Mouse (Mus musculus) mesoderm, embryonic 11.5 days (tissue): ENCODE results near the gene Cfap157.

ENCODE experiments used
- DNase-seq: peaks from one replicate; pipeline ENCODE4 v3.0.0-alpha.2; 2012; ENCODE audit warnings: low read depth, low spot score

The Cfap157 gene

GRCm38 (mm10) chr2:32750887-32751664, 33.2 kb downstream of the Cfap157 start:
- peak; percentile 90 for DNase-seq

- DNase-seq = no peak
Measured at GRCm38 (mm10) chr2:32750199-32750598, 34.0 kb downstream of the Cfap157 start.

- no peak for DNase-seq
Measured at GRCm38 (mm10) chr2:32749082-32749481, 35.1 kb downstream of the Cfap157 start.

- no peak for DNase-seq
Measured at GRCm38 (mm10) chr2:32744272-32744982, 39.8 kb downstream of the Cfap157 start.

- peak; percentile 69 for DNase-seq
Measured at GRCm38 (mm10) chr2:32742173-32742531, 42.1 kb downstream of the Cfap157 start.

- peak; percentile 70 for DNase-seq
Measured at GRCm38 (mm10) chr2:32741273-32742172, 42.7 kb downstream of the Cfap157 start.

- DNase-seq = no peak
Measured at GRCm38 (mm10) chr2:32740916-32741272, 43.3 kb downstream of the Cfap157 start, which contains the start of gene 6330409D20Rik. 6330409D20Rik (minus strand) TSS chr2:32741016.

GRCm38 (mm10) chr2:32739311-32739710, 44.9 kb downstream of the Cfap157 start:
- no peak for DNase-seq

- DNase-seq = no peak
Measured at GRCm38 (mm10) chr2:32737008-32737407, 47.2 kb downstream of the Cfap157 start.

- no peak for DNase-seq
Measured at GRCm38 (mm10) chr2:32736306-32736829, 47.9 kb downstream of the Cfap157 start.

GRCm38 (mm10) chr2:32734933-32735332, 49.3 kb downstream of the Cfap157 start:
- DNase-seq = no peak

GRCm38 (mm10) chr2:32734480-32734879, 49.7 kb downstream of the Cfap157 start:
- no peak for DNase-seq

- no peak for DNase-seq
Measured at GRCm38 (mm10) chr2:32732695-32733094, 51.5 kb downstream of the Cfap157 start.

- DNase-seq = no peak
Measured at GRCm38 (mm10) chr2:32731911-32732310, 52.3 kb downstream of the Cfap157 start.

- DNase-seq = peak; percentile 83
Measured at GRCm38 (mm10) chr2:32730854-32731253, 53.4 kb downstream of the Cfap157 start.

- DNase-seq = no peak
Measured at GRCm38 (mm10) chr2:32729547-32729946, 54.7 kb downstream of the Cfap157 start.

GRCm38 (mm10) chr2:32728463-32728862, 55.8 kb downstream of the Cfap157 start:
- DNase-seq = no peak

- DNase-seq = peak; percentile 97
Measured at GRCm38 (mm10) chr2:32727435-32727834, 56.8 kb downstream of the Cfap157 start.
